Mouse (Mus musculus) urinary bladder, adult 18-20 months (tissue): ENCODE data around the gene Plk5.
A peak's percentile ranks its signal among the peaks of the same experiment; 100 is the strongest.
"Not testable (repeated sequence)": the region's sequence is repeated elsewhere in the genome, so short reads cannot be mapped to it uniquely, and the experiment has no call there.

Experiments
- DNase-seq, 2 experiments: peaks; one replicate each; pipeline ENCODE4 v3.0.0; 2022; ENCODE audit warnings: low spot score in 2 of 2, mixed read lengths in 2 of 2

Gene Plk5

GRCm38 (mm10) chr10:80330888-80331287 is 25.4 kb upstream of the Plk5 start:
- peak in 1 of 2 experiments; percentile 30 for DNase-seq

GRCm38 (mm10) chr10:80331636-80332524 is 24.4 kb upstream of the Plk5 start:
- DNase-seq = no peak

- DNase-seq = no peak
These were observed 23.7 kb upstream of the Plk5 start for GRCm38 (mm10) chr10:80332525-80332989.

DNA sequence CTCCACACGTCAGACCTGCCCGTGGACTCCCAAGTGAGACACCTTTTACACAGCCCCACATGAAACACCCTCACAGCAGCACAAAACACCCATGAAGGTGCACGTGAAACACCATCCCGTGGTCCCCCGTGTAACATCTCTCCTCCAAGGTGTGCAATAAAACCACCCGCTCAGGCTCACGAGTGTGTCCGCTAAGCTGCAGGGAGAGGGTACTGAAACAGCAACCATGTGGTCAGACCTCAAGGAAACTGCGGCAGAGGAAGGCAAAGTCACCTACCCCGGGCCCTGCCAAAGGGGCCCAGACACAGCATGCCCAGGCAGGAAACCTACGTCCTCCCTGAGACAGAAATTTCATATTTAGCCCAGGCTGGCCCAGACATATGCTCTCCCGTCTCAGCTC is 20.0 kb upstream of the Plk5 start:
- DNase-seq = no peak

GRCm38 (mm10) chr10:80339941-80340750 is 16.1 kb upstream of the Plk5 start:
- peak; percentile 68 to 85 for DNase-seq

- no peak for DNase-seq
These were observed 15.2 kb upstream of the Plk5 start for GRCm38 (mm10) chr10:80341026-80341425.

DNA sequence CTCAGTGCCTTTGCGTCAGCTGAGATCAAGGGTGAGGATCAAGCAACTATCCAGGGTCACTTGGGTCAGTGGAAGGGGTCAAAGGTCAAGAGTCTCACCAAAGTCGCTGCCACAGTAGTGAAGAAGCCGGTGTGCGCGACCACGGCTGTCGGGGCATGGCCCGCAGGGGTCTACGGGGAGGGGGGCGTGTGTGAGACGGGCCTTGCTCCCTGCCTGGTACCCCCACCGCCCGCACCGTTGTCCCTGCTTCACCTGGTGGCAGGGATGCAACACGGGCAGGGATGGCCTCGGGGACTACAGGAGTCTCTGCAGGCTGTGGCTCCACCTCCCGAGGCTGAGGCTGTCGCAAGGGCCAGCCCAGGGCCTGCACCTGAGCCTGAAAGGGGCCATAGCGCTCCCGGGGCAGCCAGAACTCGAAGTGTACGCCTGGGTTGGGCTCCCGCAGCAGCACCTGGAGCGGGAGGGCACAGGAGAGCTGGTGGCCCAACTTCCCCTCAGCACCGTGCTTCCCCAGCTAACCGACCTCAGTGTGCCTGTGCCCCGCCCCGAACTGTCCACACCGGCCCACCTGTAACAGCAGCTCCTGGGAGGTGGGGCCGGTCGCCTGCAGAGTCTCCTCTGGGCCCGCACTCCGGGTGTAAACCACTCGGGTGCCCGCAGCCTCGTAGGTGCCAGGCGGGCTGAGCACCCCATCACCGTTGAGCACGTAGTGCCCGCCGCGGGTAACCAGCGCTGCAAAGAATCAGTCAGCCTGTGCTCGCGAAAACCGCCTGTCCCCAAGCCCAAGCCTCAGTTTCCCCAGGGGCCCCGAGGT is 14.6 kb upstream of the Plk5 start:
- DNase-seq = no peak

DNA sequence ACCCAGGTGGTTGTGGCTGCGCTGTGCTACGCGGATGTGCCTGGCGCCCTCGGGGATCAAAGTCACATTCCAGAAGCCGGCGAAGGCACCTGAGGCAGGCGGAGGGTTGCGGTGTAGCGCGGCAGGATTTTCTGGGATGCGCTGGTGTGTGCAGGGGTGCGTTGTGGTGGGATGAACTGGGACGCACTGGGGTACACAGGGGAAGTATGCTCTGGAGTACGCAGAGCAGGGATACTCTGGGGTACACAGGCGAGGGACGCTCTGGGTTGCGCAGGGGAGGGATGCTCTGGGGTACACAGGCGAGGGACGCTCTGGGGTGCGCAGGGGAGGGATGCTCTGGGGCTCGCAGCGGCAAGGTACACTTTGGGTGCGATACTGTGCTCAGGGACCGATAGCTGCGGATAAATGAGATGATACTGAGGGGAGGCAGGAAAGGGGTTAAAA is 13.9 kb upstream of the Plk5 start:
- no peak for DNase-seq

DNA sequence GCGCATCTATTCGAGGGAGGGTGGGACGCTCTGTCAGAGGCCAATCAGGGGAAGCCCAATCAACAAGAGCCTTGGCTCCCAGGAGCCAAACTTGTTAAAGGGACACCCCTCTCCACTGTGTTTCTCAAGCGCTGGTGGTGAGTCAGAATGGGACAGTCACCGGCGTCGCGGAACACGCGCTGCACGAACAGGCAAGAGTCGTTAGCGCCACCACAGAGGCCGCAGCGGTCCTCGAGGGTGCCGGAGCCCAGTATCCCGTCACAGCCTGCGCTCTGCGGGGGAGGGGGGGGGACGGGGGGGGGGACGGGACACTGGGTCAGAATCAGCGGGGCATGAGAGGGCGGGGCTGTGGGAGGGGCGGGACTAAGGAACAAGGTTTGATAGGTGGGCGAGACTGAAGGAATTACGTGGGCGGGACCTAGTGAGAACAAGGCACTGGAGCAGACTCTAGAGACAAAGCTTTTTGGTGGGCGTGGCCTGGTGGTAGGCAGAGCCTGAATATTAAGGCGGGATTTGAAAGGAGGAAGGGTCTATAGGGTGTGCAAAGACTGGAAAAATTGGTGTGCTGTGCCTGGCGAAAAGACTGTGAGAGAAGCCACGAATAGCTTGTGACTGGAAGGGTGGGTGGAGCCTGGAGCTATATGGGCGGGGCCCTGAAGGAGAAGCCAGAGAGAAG is 13.4 kb upstream of the Plk5 start:
- DNase-seq = peak in 1 of 2 experiments; percentile 44

- no peak for DNase-seq
These were observed 12.8 kb upstream of the Plk5 start for GRCm38 (mm10) chr10:80343425-80343895.

GRCm38 (mm10) chr10:80344131-80344661 is 12.1 kb upstream of the Plk5 start:
- DNase-seq = peak in 1 of 2 experiments; percentile 43

- DNase-seq = peak in 1 of 2 experiments; percentile 68
These were observed 11.1 kb upstream of the Plk5 start for GRCm38 (mm10) chr10:80345122-80345521.

GRCm38 (mm10) chr10:80345929-80346328 is 10.3 kb upstream of the Plk5 start:
- DNase-seq = not testable (repeated sequence)

- no peak for DNase-seq
These were observed 8.7 kb upstream of the Plk5 start for GRCm38 (mm10) chr10:80347514-80347967.

GRCm38 (mm10) chr10:80348244-80348781 is 7.9 kb upstream of the Plk5 start, which contains the start of gene Adamtsl5:
TSS of gene Adamtsl5 (minus strand) at chr10:80348412.
- DNase-seq = peak in 1 of 2 experiments; percentile 56

DNA sequence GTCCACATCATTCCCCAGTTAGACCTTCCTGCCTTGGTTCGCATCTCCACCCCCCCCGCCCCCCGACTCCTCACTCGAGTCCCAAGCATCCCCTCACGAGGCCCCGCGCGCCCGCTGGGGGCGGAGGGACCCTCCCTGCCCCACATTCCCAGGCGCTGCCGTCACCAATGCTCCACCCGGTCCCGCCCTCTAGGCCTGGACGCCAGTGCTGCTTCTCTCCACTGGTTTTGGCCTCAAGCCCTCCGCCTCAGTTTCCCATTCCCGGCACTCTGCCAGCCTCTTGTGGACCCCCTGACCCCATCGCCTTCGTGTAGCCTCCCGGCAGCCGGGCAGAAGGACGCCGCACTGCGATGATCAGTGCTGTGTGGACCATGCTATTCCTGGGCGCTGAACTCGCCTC is 7.3 kb upstream of the Plk5 start:
- DNase-seq = no peak

DNA sequence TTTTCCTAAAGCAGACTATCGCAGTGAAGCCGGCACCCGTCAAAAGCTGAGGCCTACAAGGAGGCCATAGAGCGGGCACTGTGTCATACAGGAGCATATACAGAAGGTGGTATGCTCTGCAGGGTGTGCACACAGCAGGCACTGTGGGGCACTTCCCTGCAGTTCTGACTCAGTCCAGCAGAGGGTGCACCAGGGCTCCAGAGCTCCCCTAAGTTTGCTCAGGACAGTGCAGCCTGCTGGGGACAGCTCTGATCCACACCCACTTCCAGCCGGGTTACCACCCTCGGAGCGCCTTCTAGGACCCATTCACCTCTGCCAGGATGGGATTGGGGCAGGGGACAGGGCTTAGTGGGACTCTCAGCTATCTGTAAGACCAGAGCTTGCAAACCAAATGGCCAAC is 6.0 kb upstream of the Plk5 start:
- peak; percentile 69 to 93 for DNase-seq

- DNase-seq = no peak
These were observed 4.4 kb upstream of the Plk5 start for GRCm38 (mm10) chr10:80351896-80352295.

DNA sequence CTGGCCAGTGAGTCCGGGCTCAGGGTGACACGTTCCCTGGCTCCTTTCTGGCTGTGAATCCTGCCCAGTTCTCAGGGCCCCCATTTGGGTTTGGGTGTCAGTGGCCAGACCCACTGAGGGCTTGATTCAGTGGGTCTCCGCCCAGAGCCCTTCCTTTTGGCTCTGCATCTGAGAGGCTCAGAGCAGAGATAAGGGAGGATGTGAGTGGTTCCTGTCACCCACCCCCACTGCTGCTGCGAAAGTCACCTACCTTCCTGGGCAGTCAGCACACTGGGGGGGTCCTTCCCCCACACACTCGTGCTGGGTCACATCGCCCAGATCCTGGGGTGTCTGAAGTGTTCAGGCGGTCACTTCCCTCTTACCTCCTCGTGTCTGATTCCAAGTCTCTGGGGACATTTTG is 3.5 kb upstream of the Plk5 start:
- DNase-seq = no peak

DNA sequence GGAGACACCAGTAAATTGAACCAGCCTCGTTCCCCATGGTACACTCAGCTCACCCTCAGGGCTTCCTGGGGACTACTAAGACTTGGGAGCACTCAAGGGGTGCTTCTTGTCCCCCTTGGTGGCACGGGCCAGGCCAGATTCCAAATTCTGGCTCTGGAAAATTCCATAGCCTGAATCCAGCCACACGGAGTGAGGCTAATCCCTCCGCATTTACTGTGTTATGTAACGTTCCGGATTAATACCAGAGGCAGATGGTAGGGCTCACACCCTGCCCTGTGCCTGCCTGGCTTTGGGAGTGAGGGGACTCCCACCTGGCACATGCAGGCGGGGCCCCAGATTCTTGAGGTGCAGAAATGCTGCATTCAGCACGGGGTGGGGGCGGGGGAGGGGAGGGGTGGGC is 828 bp upstream of the Plk5 start:
- no peak for DNase-seq
